Mouse (Mus musculus) megakaryocyte, embryonic 14.5 days (primary cell): Measurements from ENCODE around the gene Atg16l1.
"Not testable (repeated sequence)": the region's sequence is repeated elsewhere in the genome, so short reads cannot be mapped to it uniquely, and the experiment has no call there.

Source experiments
- FLI1 ChIP-seq: IDR thresholded peaks from 2 replicates; pipeline ENCODE4 v1.6.1; 2012; ENCODE audit warnings: low read length, inconsistent platforms, mixed read lengths
- GATA1 ChIP-seq: IDR thresholded peaks from 3 replicates; pipeline ENCODE4 v1.6.1; 2012; ENCODE audit warnings: mixed read lengths, low read length, inconsistent platforms, borderline replicate concordance

GRCm38 (mm10) chr1:87827476-87827875 is 71.8 kb downstream of the Atg16l1 start:
- TF ChIP-seq GATA1, FLI1: not testable (repeated sequence)
